Mouse (Mus musculus) forebrain, embryonic 14.5 days (tissue): ENCODE results near the gene Erc2. TPM values are rescaled to one million over a fixed set of nuclear protein-coding genes. Genes with fewer than 3 reads are reported as not detected.

Experiments used
- ATAC-seq: fragments of 200-750 bp; cut with Nextera tagmentation; 2 replicates; pipeline ENCODE4 v1.8.0; 2017; ENCODE audit warnings: mild to moderate bottlenecking, moderate library complexity
- DNase-seq: peaks from one replicate; pipeline ENCODE4 v3.0.0-alpha.2; 2015; ENCODE audit warnings: low spot score
- H3K27ac ChIP-seq: fragments of 300-500 bp; sonication (generic); 2 replicates; pipeline ENCODE4 v1.5.1; 2014; ENCODE audit warnings: low read depth, mild to moderate bottlenecking, control low read depth, low read length, moderate library complexity
- H3K27me3 ChIP-seq: fragments of 300-500 bp; sonication (generic); replicated peaks from 2 replicates; pipeline ENCODE4 v1.6.1; 2014; ENCODE audit warnings: low read length, control low read depth, mixed read lengths; ENCODE audit not compliant: control insufficient read depth, insufficient read depth
- H3K36me3 ChIP-seq: fragments of 300-500 bp; sonication (generic); 2 replicates; pipeline ENCODE4 v1.6.1; 2014; ENCODE audit warnings: low read length, control low read depth; ENCODE audit not compliant: control insufficient read depth, insufficient read depth
- H3K4me1 ChIP-seq: fragments of 300-500 bp; sonication (generic); 2 replicates; pipeline ENCODE4 v1.6.1; 2014; ENCODE audit warnings: antibody characterized with exemption, low read length, control low read depth; ENCODE audit not compliant: control insufficient read depth, insufficient read depth
- H3K4me2 ChIP-seq: fragments of 300-500 bp; sonication (generic); 2 replicates; pipeline ENCODE4 v1.6.1; 2014; ENCODE audit warnings: mild to moderate bottlenecking, control low read depth, low read length
- H3K4me3 ChIP-seq: fragments of 300-500 bp; sonication (generic); 2 replicates; pipeline ENCODE4 v1.5.1; 2014; ENCODE audit warnings: low read depth, low read length, control low read depth
- H3K9ac ChIP-seq: fragments of 300-500 bp; sonication (generic); 2 replicates; pipeline ENCODE4 v1.6.1; 2014; ENCODE audit warnings: mild to moderate bottlenecking, low read length, control low read depth, moderate library complexity
- H3K9me3 ChIP-seq: fragments of 300-500 bp; sonication (generic); replicated peaks from 2 replicates; pipeline ENCODE4 v1.6.1; 2016; ENCODE audit warnings: low read length, control low read depth, mixed read lengths; ENCODE audit not compliant: control insufficient read depth
- WGBS: fragments of 180-500 bp; shearing (Covaris S2); extraction: QIAGEN DNeasy Blood & Tissue Kit; methylation state at CpG from one replicate; pipeline ENCODE4 v1.1.7; 2014; 5-methylcytosine and 5-hydroxymethylcytosine counted together
- polyA plus RNA-seq: library from polyadenylated mRNA; unstranded; fragments of >200 nt; fragmentation: Nextera tagmentation; extraction: Ambion mirVana; gene quantifications from 2 replicates; pipeline ENCODE4 v1.2.1, GENCODE M21; 2014

Gene Erc2
- polyA plus RNA-seq, 1 experiment from 2014 or later = 40.6 TPM

DNA sequence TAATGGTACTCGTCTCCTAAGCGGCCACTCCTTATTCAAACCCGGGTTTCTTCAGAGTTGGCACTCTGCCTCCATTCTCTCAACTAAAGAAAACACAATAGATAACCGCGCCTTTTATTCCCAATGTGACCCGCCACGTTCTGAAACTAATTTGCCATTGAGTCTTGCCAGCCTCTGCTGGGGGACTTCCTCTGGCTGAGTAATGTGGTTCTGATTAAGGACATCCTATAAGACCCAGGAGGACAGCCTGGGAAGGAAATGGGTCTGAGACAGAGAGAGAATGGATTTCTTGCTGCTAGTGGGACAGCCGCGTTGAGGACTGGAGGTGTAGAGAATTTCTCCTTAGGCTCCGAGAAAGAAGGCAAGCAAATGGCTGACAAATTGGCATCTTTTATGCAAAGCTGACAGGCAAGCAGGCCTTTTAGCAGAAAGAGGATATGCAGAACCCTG is 753.4 kb downstream of the Erc2 start:
- ATAC-seq (no peak), DNase-seq (peak; percentile 68)

DNA sequence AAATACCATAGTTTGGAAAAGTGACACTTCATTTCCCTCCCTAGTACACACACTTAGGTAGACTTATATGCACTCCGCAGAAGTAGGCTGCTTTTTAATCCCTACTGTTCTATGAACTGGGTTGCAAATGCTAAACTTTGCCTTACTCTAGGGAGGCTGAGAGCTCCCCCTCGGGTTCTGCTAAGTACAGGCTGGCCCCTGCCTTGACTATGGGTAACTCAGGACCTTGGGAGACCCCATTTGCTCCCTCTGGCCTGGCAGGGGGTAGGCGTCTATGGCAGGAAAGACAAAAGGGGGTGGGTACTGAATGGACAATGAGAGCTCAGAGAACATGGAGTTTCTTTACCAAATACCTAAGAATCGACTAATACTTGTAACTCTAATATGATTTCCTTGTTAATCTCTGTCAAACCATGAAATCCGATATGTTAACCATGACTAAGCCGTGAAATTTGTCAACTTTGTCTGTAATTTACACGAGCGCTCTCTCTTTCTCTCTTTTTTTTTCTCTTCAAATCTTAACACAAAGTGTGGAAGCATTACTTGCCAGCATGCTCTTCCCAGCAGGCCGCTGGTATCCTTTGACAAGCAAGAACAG is 754.1 kb downstream of the Erc2 start:
- H3K4me1 ChIP-seq = peaks cover 10% of the 10 kb centered on the region
- WGBS = 50% methylated on average over 9 of the region's 9 CpGs
- H3K36me3 ChIP-seq = no peaks in the 10 kb centered on the region
- ATAC-seq (no peak), DNase-seq (no peak)
- H3K4me3 ChIP-seq = no peak overlapping the region
- H3K4me2 ChIP-seq = no peak overlapping the region
- H3K27me3 ChIP-seq = peaks cover 27% of the 10 kb centered on the region
- H3K27ac ChIP-seq = no peak overlapping the region
- H3K9ac ChIP-seq = no peak overlapping the region
- H3K9me3 ChIP-seq = no peaks in the 10 kb centered on the region

More for the DNA sequence above, 753.4 kb downstream of the Erc2 start:
- Histone ChIP-seq H3K36me3 (no peaks in the 10 kb centered on the region), H3K4me1 (peaks cover 10% of the 10 kb centered on the region), H3K4me3 (no peak overlapping the region), H3K27me3 (peaks cover 22% of the 10 kb centered on the region), H3K9ac (no peak overlapping the region), H3K27ac (no peak overlapping the region), H3K4me2 (peak overlapping the region; percentile 22; the same call in 1 of the 2 replicates), H3K9me3 (no peaks in the 10 kb centered on the region)
- WGBS = 5% methylated on average over 10 of the region's 10 CpGs

DNA sequence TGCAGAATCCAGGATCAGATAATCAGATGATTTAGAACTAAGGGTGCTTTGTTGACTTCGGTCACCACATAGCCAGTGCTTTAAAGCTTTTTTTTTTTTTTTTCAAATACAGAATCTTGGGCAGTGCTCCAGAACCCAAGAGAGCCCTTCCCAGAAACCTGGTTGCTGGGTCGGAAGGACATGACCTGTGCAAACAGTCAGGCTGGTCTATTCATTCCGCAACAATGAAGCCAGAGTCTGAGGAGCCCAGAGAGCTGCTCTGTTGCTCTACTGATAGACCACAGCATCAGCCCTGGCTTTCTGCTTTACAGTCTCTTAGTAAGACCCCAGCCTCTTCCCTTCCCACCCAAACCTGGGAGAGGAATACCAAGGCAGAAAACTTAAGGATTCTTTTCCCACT is 755.3 kb downstream of the Erc2 start:
- no peak overlapping the region for H3K4me3 ChIP-seq
- H3K27me3 ChIP-seq = peaks cover 28% of the 10 kb centered on the region
- ATAC-seq = no peak
- 82% methylated on average over 3 of the region's 3 CpGs for WGBS
- H3K9me3 ChIP-seq = no peaks in the 10 kb centered on the region
- no peak overlapping the region for H3K9ac ChIP-seq
- no peak overlapping the region for H3K4me2 ChIP-seq
- no peaks in the 10 kb centered on the region for H3K36me3 ChIP-seq
- DNase-seq = no peak
- H3K27ac ChIP-seq = no peak overlapping the region
- H3K4me1 ChIP-seq = peaks cover 10% of the 10 kb centered on the region

DNA sequence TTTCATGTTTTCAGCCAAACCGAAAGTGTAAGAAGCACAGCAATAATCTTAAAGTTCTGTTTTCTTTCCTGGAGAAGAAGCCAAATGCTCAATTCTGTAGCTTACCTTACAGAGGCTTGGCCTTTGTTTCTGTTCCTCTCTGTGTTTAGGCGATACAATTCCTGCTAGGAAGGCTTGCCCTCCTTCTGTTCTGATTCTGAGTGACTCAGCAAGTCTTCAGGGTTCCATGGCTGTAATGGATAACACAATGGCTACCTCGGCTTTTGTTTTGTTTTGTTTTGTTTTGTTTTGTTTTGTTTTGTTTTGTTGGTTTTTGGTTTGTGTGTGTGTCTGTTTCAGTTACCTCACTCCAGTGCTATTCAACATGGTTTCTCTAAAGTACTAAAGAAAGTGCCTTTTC is 757.9 kb downstream of the Erc2 start:
- Histone ChIP-seq H3K27me3 (peaks cover 37% of the 10 kb centered on the region), H3K4me2 (no peak overlapping the region), H3K9me3 (no peaks in the 10 kb centered on the region), H3K4me1 (peaks cover 10% of the 10 kb centered on the region), H3K36me3 (no peaks in the 10 kb centered on the region), H3K27ac (no peak overlapping the region), H3K9ac (no peak overlapping the region), H3K4me3 (no peak overlapping the region)
- ATAC-seq (no peak), DNase-seq (no peak)
- 65% methylated on average over 3 of the region's 3 CpGs for WGBS

DNA sequence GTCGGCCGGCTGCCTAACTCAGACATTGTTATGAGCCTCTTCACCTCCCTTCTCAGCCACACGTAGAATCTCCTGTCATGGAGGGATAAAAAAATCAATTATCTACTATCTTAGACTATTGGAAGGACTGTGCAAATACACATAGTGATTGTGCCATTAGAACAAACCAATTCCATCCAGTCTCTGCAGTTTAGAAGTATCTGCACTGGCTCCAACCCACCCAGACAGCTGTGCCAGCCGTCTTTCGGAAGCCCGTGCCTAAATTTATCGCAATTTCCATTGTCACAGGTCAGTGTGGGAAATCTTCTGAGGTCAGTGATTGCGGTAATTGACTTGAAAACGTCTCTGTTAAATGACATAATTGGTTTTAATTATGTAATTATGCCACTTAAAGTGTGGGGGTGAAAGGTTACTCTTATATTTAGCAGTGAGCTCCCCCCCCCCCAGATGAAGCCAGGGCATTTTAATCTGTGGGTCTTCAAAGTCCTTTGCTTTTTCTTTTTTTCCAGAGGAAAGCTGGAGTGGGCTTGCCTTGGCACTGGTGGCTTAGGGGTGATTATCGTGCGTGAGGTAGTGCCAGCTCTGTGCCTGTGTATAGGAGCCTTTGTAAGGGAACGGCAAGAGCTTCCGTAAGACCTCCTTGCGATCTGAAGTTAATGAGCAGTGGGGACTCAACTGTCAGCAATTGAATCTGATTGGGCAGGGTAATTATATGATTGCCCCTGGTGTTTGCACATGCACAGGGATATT is 759.7 kb downstream of the Erc2 start:
- Histone ChIP-seq H3K9ac (no peak overlapping the region), H3K27me3 (peaks cover 36% of the 10 kb centered on the region), H3K4me1 (no peaks in the 10 kb centered on the region; the same call in 1 of the 2 replicates), H3K4me3 (no peak overlapping the region), H3K27ac (no peak overlapping the region), H3K9me3 (no peaks in the 10 kb centered on the region), H3K4me2 (no peak overlapping the region), H3K36me3 (no peaks in the 10 kb centered on the region)
- peak; percentile 81; the same call in 1 of the 2 replicates for ATAC-seq
- 20% methylated on average over 14 of the region's 14 CpGs for WGBS
- DNase-seq = peak; percentile 74

DNA sequence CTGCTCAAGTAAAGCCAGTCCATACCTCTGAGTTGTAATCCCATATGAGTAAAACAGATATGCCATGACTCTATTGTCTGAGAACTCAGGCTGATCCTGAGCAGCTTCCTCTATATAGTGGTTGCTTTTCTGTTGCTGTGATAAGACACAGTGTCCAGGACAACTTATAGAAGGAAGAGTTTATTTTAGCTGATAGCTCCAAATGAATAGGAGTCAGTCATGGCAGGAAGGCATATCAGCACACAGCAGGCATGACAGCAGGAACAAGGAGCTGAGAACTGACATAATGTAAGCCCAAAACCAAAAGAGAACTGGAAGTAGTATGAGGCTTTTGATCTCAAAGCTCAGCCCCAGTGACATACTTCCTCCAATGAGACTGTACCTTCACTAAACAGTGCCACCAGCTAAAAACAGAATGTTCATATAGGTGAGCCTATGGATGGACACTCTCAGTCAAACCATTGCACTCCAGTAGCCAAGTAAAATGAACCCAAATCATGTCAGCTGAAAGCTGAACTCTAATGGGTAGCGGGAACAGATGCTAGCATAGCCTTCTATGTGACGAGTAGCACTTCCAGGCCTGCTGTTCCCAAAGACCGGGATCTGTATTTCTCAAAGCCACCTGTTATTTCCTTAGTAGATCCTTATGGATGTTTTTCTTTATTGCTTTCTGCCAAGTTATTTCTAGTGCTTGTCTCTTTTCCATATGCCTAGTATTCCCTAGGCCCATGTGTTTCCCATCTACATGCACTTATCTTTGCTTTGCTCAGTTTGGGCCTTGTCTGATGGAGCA is 764.8 kb downstream of the Erc2 start:
- Histone ChIP-seq H3K9me3 (no peaks in the 10 kb centered on the region), H3K27me3 (peaks cover 12% of the 10 kb centered on the region)

DNA sequence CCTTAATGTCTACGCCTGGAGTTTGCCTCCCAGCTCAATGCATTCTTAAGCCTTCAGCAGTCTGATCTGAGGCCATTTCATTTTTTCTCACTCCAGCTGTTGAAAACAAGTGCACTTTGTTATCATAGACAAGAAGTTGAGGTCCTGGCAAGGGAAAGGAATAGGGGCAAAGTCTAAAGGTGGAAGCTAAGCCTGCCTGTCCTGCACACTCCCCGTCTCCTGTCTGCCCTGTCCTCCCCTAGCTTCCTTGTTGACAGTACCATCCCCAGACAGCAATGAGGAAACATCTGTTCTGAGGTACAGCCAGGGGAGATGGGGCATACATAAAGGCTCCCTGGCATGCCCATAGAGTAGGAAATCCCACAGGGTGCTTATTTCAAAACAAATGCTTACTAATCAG is 776.7 kb downstream of the Erc2 start:
- Histone ChIP-seq H3K27ac (no peak overlapping the region), H3K9ac (no peak overlapping the region)
- ATAC-seq = no peak

More for the DNA sequence above, 764.8 kb downstream of the Erc2 start:
- ATAC-seq (no peak), DNase-seq (peak; percentile 28)
- H3K4me2 ChIP-seq = no peak overlapping the region
- WGBS = 91% methylated on average over 3 of the region's 3 CpGs
- H3K36me3 ChIP-seq = no peaks in the 10 kb centered on the region
- no peaks in the 10 kb centered on the region; the same call in 1 of the 2 replicates for H3K4me1 ChIP-seq
- H3K27ac ChIP-seq = no peak overlapping the region
- H3K4me3 ChIP-seq = no peak overlapping the region
- H3K9ac ChIP-seq = no peak overlapping the region

DNA sequence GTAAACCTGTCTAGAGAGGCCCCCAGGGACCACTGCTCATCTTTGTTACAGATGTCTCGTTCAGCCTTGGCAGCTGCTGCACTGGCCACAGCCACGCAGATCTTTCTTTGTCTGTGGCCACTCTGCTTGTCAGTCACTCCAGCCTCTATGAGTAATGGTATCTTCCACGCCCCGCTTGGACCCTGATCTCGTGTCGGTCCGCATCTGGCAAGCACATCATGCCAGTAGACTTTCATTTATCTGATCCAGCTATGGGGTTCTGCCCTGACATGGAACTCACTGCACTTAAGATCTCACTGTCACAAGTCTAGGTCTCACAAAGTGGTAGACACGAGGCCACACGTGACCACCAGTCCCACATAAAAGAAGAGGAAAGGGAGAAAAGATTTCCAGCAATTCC is 777.7 kb downstream of the Erc2 start:
- WGBS = 90% methylated on average over 9 of the region's 9 CpGs
- no peak for ATAC-seq

More for the DNA sequence above, 776.7 kb downstream of the Erc2 start:
- Histone ChIP-seq H3K4me1 (no peaks in the 10 kb centered on the region), H3K27me3 (no peaks in the 10 kb centered on the region), H3K4me3 (no peak overlapping the region), H3K4me2 (no peak overlapping the region), H3K9me3 (no peaks in the 10 kb centered on the region), H3K36me3 (no peaks in the 10 kb centered on the region)
- 75% methylated on average over 2 of the region's 2 CpGs for WGBS
- DNase-seq = no peak

More for the DNA sequence above, 777.7 kb downstream of the Erc2 start:
- no peaks in the 10 kb centered on the region for H3K36me3 ChIP-seq
- no peak overlapping the region for H3K27ac ChIP-seq
- H3K9me3 ChIP-seq = no peaks in the 10 kb centered on the region
- H3K27me3 ChIP-seq = no peaks in the 10 kb centered on the region
- no peak overlapping the region for H3K4me3 ChIP-seq
- no peak for DNase-seq
- H3K4me1 ChIP-seq = no peaks in the 10 kb centered on the region
- H3K4me2 ChIP-seq = no peak overlapping the region
- H3K9ac ChIP-seq = no peak overlapping the region
